Mouse (Mus musculus): ENCODE measurements around the gene Crybb2. TPM values are rescaled to one million over a fixed set of nuclear protein-coding genes. Genes with fewer than 3 reads are reported as not detected.

Crybb2 gene
- total RNA-seq, 2 experiments from 2014 or later: not detected

DNA sequence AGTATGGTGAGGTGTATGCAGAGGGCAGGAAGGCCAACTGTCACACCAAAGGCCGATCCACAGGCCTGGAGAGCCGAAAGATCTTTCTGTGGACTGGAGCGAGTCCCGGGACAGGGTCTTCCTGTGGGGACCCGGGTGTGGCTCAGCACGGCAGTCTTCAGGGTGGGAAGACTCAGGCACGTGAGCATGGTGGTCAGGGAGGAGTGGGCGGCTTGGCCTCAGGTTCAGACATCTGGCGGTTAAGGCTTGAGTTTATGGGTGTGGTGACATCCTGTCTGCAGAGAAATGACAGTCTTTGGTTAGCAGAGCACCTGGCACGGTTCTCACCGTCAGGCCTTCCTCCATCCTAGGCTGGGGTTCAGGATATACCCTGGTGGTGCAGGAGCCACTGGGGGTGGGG, 20.8 kb upstream of the Crybb2 start:
- no peak for DNase-seq (ENCODE audit: low spot score in 2 of 2)

DNA sequence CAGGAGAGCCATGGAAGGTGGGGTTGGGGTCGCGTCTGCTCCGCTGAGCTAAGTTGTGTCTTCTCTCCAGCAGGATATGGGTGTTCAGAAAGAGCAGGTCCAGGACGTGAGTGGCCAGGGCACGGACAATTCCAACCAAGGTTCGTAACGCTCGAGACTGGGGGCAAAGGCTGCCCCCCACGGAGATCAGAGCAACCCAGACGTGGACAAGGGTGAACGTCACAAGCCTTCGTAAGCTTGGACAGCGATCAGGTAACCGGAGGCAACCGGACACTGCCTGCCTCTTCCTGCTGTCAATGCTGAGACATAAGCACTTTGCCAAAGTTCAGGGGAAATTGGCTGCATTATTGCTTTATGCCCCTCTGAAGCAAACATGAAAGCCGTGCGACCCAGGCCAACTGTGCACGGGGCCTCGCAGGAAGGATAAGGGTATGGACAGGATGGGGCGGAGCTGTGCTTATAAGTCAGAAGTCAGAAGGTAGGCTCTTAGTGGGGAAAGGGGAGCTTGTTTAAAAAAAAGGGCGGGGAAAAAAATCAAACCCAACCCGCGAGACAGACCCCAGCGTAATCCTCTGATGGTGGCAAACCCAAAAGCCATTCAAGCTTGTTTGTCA, 20.3 kb upstream of the Crybb2 start:
- DNase-seq (ENCODE audit: low spot score in 2 of 2): no peak

DNA sequence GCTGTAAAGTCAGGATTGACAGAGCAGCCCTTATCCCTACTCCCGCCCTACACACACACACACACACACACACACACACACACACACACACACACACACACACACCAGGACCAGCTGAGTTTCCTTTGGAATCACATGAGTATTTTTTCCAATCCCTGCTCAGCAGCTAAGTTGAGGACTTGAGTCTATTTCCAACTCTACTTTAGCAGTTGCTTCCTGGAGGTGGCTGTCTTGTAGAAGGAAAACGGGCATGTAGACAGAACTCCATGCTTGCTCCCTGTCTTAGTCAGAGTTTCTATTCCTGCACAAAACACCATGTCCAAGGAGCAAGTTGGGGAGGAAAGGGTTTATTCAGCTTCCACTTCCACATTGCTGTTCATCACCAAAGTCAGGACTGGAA, 17.5 kb upstream of the Crybb2 start:
- DNase-seq (ENCODE audit: low spot score in 2 of 2): no peak

DNA sequence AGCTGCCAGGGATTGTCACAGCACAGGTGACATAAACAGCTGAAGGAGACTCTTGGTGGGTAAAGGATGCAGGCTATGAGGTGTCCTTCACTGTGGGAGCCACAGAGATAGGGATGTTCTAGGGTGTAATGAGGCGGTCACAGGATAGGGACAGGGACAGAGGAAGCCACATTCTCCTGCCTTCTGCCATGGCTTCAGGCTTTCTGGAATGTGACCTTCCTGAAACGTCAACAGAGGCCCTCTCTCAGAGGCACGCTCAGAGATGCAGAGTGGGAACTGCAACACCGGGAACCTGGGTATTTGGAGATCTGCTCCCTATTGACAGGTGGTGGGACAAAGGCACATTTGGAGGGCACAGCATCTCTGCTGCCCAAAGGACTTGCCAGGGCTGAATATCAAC, 17.1 kb upstream of the Crybb2 start:
- no peak for DNase-seq (ENCODE audit: low spot score in 2 of 2)

DNA sequence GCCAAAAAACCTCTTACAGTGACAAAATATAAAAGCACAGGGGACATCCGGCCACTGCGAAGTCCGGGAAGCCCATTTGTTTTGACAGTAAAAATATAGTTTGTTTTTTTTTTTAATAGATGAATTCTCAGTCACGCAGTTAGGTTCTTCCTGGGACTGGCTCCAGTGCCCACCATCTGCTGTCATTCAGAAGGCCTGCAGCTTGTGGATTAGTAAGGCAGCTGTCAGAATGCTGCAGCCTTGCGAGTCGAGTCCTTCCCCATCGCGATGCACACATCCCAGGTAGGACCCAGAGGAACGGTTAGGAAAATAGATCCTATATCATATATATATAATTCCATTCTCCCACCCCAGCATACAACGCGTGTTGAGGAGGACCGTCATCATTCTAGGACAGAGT, 16.5 kb upstream of the Crybb2 start:
- no peak for DNase-seq (ENCODE audit: low spot score in 2 of 2)

DNA sequence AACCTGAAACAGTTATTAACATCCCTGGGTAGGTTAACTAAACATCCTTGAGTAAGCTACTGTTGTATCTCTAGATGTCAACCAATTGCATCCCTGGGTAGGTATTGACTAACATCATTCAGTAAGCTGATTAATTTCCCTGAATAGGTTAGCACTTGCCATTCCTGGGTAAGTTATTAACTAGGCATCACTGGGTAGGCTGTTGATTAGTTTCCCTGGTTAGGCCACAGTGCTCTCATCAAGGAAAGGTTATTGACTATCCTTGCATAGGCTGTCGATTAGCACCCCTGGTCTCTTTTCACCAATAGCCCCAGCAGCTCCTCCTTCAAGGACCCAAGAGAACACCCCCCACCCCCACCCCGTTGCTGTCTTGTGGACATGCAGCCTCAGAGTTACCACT, 16.0 kb upstream of the Crybb2 start:
- no peak for DNase-seq (ENCODE audit: low spot score in 2 of 2)

DNA sequence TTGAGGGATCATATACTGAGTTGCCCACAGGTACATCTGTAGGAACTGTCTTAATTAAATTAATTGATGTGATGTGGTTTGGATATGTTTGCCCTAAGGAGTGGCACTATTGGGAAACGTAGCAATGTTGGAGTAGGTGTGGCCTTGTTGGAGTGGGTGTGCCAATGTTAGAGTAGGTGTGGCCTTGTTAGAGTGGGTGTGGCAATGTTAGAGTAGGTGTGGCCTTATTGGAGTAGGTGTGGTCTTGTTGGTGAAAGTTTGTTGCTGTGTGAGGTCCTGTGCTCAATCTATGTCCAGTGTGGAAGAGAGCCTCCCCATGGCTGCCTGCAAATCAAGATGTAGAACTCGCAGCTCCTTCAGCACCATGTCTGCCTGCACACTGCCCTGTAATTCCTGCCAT, 14.4 kb upstream of the Crybb2 start:
- DNase-seq (ENCODE audit: low spot score in 2 of 2): no peak

DNA sequence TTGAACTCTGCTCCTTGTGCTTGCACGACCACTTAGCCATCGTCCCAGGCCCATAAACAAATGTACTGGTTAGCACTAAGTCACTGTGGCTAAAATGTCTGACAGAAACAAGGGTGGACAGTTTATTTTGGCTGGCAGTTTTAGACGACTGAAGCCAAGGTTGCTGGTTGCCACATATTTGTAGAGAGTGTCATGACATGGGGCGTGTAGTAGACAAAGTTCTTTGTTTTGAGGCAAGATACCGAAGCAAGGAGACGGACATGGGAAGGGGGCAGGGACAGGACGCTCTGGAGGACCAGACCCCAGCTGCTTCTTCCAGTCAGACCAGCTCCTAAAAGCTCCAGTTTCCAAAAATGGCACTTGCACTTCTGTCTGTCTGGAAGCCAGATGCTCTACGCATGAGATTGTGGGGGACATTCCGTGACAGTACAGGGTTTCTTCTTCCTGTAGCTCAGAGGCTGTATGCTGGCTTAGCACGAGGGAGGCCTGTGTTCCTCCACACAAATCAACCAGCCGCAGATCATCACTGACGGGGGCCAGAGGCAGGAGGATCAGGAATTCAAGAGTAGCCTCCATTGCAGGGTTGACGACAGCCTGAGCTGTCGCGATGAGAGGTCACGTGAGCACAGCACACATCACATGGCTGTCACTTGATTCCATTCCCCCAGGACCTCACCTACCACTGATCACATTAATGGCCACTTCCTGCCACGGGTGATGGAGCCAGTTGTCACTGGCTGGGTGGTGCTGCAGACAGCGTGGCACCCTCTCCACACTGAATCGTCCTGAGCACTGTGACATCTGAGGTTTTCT, 12.6 kb upstream of the Crybb2 start:
- no peak for DNase-seq (ENCODE audit: low spot score in 2 of 2)

DNA sequence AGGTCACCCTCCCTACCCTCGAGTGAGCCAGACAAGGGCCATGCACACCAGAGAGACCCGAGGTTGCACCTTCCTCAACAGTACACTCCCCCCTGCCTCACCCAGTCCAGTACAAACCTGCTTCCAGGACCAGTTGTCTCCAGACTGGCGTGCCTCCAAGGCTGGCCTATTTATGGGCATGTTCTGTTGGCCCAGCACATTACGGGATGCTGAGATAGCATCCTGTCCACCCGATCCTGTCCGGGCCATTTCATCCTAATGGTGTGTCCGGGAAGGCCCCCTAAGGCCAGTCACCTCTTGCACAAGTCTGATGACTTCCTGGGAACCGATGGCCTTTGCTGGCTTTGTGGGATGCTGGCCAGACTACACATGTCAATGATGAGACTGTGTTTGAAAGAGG, 11.5 kb upstream of the Crybb2 start, which contains the start of gene Crybb3:
Crybb3 (minus strand) TSS at position 146 of the 400 bp plus-strand sequence.
- no peak for DNase-seq (ENCODE audit: low spot score in 2 of 2)

DNA sequence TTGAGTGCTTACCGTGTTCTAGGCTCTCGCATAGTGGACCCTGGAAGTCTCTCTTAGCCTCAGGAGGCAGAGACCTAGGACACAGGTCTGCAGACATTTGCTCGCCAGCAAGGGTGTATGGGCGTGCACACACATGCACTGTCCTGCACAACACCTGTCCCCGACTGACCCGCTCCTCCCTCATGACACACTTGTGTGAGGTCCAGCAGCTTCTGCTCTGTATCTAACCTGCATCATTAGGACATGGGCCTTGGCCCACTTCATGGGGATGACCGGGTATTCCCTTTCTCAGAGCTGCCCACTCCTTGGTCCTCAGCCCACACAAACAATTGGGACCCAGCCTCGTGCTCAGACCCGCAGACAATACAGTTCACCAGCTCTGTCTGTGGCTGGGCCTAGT, 11.1 kb upstream of the Crybb2 start:
- DNase-seq (ENCODE audit: low spot score in 2 of 2): no peak

DNA sequence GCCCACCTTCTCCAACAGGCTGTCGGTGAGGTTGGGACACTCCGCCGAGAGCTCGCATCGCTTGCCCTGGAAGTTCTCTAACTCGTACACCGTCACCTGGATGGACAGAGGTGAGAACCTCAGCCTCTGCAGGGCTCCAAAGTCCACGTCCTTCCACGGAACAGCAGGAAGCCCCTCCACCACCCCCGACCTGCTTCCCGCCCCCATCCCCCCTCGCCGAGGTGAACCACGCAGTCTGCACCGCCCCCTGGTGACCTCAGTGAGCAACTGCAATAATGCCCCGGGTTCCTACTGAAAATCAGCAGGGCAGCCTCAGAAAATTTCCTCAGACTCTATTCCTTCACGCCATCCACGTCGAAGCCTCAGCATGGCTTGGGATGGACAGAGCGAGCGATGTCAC, 9.9 kb upstream of the Crybb2 start:
- DNase-seq (ENCODE audit: low spot score in 2 of 2): peak; percentile 50 to 60

DNA sequence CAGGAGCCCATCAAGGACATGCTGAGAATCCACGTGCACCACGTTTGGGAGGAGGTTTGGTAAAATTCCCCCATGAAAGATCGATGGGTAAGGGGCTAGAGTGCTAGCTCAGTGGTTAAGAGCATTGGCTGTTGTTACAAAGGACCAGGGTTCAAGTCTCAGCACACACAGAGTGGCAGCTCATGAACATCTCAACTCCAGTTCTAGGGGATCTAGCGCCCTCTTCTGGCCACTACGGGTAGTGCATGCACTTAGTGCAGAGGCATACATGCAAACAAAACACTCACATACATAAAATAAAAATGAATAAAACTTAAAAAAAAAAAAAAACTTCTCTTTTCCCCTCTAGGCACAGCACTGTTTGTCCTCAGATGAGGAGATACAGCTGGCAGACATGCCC, 8.8 kb upstream of the Crybb2 start:
- DNase-seq (ENCODE audit: low spot score in 2 of 2): no peak

DNA sequence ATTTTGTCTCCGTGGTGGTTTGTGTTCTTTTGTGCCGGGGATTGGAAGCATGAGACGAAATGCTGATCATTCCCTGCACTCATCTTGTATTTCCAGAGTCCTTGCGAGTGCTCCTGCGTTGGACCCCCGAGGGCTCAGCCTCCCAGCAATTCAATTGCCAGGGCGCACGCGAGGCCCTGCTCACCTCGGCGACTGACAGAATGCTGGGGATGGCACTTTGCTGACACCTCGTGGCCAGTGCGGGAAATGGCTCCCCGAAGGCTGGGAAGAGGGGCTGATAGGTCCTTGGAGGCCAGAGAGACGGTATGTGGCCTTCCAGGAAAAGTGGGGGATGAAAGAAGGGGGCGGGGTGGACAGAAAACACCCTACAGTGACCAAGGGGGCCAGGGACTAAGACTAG, 15.6 kb downstream of the Crybb2 start:
- DNase-seq (ENCODE audit: low spot score in 2 of 2): peak; percentile 83 to 87

DNA sequence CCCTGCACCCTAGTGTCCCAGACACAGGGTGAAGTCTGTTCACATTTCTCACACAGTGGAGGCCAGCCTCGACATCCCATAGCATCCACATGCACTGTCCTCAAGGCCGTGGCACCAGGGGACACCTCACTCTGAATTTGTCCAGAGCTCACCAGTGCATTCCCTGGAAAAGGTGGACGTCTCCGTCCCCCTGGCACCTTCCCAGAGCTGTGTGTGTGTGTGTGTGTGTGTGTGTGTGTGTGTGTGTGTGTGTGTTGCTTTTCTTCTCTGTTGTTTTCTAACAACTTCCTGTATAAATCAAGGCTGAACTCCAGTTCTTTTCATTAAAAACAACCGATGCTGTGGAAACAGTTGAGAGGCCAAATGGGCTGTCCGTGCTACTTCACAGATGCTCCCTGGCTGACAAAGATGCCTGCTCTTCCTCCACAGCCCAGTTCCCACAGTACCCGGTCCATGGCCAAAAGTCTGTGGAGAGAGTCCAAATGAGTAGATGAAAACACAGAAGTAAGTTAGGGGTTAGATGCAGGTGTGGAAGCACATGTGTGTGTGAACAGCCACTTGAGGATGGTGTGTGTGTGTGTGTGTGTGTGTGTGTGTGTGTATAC, 19.2 kb downstream of the Crybb2 start:
- DNase-seq (ENCODE audit: low spot score in 2 of 2): no peak

DNA sequence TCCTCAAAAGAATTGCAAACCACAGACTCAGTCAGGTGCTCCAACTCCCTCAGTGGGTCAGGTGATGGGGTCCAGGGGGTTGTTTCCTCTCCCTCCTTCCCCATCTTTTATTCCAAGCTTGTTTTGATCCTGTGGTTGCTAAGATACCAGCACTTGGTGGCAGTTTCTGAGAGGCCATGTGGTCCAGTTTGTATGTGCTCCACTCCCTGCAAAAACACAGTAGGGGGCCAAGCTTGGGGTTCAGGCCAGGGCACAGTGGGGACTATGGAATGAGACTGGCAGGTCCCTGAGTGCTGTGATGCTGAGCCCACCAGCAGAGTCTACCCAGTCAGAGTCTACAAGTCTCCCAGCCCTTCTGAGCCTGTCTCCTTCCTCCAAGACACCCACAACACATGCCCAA, 20.0 kb downstream of the Crybb2 start:
- no peak for DNase-seq (ENCODE audit: low spot score in 2 of 2)

DNA sequence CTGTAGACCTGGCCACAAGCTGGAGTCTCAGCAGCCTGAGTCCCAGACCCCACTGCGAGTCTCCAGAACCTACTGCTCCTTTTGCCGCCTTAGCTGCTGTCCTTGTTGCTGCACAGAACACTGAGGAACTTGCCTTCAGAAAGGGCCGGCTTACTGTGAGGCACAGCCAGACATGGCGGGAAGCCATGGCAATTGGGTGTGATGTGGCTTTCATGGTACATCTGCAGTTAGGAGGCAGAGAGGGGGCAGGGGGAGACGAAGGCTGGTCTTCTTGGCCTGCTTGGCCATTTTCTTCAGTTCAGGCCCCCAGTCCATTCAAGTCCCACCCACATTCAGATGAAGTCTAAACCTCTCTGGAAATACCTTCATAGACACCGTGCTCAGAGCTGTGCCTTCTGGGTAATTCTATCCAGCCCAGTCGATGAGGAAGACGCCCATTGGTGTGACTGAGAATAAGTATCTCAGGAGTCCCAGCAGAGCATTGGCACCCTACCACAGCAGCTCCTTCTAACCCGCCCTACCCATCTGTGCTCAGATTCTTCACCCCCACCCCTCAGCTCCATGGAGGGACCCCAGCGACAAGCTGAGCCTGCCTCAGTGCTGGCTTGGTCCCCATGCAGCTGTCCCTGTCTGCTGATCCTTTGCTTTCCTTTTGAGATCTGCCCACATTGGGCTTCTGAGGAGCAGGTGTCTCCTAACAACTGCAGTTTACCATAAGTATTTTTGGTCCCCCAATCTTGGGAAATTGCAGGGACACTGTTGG, 24.2 kb downstream of the Crybb2 start:
- DNase-seq (ENCODE audit: low spot score in 2 of 2): no peak

DNA sequence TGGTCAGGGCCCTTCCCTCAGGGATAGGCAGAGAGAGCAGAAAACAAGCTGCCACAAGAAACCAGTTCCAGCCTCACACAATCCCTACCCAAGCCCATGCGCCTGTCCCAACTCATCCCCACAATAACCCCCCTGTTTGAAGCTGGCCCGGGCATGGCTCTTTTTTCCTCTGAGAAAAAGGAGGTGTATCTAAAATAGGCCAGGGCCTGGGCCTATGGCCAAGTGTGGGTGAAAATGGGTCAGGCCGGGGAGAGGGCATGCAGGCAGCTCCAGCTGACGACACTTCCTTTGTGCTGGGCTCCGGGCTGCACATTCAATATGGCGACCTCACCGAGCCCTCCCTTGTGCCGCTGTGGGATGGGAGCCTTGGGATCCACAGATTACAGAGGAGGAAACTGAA, 26.4 kb downstream of the Crybb2 start:
- peak; percentile 38 to 50 for DNase-seq (ENCODE audit: low spot score in 2 of 2)

DNA sequence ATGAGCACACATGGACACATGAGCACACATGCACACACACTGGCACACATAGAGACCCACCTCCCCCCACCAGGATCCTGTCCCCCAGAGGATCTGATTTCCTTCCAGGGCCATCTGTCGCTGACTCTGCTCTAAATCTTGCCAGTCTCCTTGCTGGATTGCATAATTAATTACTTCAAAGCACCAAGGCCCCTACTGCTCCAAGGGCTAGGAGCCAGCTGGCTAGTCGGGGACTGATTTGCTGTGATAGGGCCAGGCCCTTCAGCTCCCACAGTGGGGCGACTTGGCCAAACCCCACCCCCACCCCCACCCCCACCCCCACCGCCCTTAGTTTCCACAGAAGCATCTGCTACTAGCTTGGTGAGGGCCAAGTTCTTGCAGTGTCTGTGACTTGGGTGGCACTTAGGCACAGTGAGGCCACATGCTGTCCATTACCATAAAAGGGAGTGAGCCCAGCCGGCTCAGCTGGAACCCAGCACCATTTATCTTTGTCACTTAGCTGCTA, 28.3 kb downstream of the Crybb2 start:
- peak; percentile 46 to 63 for DNase-seq (ENCODE audit: low spot score in 2 of 2)

DNA sequence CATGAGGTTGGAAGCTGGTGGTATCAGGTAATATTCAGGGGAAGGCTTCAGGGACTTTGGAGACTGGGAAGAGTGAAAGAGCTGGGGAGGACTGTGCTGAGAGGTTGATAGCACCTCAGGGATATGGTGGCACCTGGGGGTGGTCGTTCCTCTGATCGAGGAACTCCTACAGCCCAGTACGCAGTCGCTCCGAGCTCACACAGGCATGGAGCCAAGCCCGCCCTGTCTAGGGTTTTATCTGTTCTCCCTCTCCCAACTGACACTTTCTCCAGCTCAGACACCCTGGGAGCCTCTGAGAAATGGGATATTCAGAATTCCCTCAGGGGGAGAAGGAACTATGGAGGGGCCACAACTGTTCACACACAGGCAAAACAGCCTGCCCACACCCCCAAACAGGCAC, 29.1 kb downstream of the Crybb2 start:
- DNase-seq (ENCODE audit: low spot score in 2 of 2): peak; percentile 28 to 37

DNA sequence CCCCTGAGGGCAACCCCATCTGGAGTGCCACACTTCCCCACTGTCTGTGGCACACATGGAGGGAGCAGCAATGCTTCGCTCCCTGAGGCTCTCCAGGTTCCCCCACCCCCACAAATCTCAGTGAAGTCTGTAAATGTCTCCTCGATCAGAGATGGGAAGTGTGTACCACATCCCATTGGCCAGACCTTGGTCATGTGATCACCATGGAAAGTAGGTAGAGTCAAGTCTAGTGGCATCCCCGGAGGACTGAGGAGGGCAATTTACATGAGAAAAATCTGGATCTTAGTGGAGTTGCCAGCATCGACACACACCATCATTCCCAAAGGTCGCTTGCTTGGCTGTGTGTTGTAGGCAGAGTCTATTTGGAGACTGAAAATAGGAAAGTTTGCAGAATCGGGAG, 31.3 kb downstream of the Crybb2 start:
- DNase-seq (ENCODE audit: low spot score in 2 of 2): no peak

Data from left cerebral cortex, adult 18-20 months (tissue).